Mouse (Mus musculus) ovary, postnatal 36 days (tissue): ENCODE measurements around the gene Spata9.
"Not testable (repeated sequence)": the region's sequence is repeated elsewhere in the genome, so short reads cannot be mapped to it uniquely, and the experiment has no call there.

Source experiments
- DNase-seq: peaks from one replicate; pipeline ENCODE4 v3.0.0; 2022; ENCODE audit warnings: low spot score, mixed read lengths

Gene Spata9

DNA sequence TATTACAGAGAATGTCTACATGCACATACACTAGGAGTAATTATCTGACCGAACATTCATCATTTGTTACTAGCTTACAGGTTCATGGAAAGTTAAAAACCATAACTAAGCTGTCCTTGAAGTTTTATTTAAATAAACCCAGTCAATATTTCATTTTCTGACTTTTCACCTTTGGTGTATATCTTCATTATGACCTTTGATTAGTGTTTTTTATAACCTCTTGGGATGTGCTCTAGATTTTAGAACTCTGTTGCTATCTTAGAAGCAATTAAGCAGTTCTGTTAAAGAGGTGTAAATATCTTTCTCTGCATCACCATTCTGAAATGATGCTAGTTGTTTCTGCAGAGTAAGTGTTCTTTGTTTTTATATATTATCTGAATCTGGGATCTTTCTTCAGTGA is at the start of gene Spata9:
TSS of gene Spata9 (plus strand) at position 301 of the 400 bp plus-strand sequence.
- no peak for DNase-seq

DNA sequence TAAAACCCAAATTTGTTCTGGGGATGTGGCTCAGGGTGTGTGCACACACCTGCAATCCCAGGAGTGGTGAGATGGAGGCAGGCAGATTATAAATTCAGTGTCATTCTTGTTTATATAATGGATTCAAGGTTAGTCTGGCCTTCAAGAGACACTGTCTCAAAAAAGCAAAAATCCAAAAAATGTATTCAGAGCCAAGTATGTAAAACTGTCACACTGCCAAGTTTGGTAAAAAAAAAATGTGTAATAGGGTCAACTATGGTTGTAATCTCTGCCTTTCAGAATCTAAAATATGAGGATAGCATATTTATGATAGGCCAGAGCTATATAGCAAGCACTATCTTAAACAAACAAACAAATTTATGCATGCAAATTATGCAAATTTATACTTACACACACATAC is 39.0 kb upstream of the Spata9 start:
- DNase-seq: no peak

DNA sequence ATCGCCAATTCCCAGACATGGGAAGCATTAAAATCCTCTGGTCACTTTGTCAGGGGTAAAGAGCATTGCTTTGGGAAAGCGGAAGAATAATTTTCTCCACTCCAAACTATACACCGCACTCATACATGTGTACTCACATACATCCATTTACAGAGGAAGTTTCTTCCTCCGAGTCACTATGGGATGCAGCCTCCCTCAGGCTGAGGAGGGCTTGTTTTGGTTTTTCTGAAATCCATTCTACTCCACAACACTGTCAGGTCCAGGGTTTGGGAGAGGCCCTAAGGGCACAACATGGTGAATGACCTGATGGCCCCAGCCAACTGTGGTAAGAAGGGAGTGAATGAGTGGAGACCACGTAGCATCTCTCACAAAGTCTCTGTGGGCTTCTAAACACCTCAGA is 37.9 kb upstream of the Spata9 start:
- not testable (repeated sequence) for DNase-seq

DNA sequence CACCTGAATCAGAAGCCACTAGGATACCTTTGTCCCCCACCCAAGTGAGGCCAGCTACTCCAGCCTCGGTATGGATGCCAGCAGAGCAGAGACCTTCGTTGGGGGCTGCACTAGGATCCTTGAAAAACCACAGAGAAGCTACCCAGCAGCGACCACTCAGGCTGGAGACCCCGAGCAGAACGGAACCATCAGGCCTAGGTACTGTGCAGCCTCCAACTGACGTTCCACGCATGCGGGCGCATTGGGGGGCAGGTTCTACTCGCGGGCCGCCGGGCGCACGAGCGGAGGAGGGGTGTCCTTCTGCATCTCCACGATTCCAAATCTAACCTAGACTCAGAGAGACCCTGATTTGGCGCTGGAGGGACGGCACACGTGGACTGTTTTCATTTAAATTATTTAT is 36.9 kb upstream of the Spata9 start:
- DNase-seq: no peak

DNA sequence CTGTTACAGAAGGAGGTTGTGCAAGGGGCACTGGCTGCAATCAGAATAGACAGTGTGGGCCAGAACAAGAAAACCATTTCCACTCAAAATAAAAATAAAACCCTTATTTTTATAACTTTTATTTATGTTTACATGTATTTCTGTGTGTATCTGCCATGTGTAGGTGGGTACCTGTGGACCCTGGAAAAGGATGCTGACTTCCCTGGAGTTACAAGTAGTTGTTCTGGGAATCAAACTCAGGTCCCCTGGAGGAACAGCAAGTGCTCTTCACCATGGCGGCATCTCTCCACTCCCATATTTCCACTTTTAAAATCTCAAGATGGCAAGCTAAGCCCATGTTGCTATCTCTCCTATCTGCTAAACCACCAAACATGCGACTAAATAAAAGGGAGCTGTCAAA is 36.3 kb upstream of the Spata9 start:
- DNase-seq: no peak

DNA sequence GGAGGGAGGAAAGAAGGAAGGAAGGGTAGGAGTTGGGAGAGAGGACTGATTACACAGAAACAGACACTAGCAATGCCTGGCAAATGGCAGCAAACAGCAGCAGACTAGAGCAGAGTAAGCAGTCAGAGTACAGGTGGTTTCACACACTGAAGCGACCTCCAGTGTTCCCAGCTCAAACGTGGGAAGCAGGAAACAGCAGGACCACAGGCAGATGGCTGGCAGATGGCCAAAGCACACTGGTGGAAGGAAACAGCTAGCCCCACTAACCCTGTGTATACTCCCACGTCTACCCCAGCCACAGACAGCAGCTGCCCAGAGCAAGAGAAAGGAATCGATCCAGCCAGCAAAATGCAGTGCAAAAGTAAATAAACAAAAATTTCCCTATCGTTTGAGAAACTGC is 35.9 kb upstream of the Spata9 start:
- peak; percentile 34 for DNase-seq

DNA sequence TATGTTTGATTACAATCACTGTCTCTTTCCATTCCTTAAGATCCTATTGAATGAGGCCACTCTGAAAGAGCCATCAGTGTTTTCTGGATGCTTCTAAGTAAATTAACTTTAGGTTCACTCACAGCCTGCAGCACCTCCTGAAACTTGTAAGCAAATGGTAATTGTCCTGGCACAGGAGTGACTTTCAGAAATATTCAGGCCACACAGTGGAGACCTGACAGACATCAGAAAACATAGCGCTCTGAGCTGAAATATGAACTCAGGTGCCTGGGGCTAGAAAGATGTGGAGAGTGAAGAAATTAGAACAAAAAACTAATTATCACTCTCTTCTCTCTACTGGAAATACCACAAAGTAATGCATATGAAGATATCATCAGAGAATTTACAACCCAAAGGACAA is 33.7 kb upstream of the Spata9 start:
- no peak for DNase-seq

DNA sequence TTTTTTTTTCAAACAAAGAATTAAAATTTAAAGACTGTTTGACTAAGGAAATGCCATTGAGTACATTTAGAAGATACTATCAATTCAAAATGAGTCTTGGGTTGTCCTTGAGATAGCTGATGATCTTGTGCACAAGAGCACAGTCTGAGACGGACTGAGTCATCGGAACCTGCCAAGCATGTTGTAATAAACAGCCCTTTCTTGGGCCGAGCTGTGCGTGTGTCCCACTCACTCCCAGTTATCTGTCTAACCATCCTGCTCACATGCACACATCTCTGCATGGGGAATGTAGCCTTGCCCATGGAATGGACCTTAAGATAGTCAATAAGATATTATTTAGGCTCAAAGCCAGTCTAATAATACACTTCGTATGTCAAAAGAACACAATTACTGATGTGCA is 28.1 kb upstream of the Spata9 start:
- DNase-seq: no peak

DNA sequence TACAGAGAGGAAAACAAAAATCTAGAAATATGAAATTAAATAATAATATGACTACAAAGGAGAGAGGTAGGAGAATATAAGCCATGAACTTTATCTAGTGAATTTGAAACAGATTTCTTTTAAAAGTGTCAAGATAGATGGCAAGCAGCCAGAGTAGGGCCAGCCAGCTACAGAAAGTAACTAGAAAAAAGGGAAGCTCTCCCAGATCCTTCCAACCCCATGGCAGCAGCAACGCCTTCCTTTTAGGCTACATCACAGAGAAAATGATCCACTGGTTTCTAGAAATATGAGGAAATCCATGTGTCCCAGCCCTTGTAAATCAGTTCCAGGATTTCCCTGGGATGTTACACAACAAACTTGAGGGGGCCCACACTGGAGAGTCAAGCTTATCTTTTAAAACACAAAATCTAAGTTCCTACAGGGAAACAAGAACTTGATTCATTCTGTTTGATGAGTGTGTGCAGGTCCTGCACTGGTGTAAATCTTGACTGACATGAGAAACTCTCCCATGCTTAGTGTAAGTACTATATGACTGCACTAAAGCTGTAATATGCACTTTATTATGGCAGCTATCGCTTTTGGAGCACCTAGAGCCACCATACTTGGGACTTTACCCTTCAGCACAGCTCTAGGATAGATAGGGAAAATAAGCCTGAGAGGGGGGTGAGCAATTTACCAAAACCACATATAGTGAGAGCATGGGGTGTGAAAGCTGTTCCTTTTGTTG is 26.0 kb upstream of the Spata9 start:
- no peak for DNase-seq

DNA sequence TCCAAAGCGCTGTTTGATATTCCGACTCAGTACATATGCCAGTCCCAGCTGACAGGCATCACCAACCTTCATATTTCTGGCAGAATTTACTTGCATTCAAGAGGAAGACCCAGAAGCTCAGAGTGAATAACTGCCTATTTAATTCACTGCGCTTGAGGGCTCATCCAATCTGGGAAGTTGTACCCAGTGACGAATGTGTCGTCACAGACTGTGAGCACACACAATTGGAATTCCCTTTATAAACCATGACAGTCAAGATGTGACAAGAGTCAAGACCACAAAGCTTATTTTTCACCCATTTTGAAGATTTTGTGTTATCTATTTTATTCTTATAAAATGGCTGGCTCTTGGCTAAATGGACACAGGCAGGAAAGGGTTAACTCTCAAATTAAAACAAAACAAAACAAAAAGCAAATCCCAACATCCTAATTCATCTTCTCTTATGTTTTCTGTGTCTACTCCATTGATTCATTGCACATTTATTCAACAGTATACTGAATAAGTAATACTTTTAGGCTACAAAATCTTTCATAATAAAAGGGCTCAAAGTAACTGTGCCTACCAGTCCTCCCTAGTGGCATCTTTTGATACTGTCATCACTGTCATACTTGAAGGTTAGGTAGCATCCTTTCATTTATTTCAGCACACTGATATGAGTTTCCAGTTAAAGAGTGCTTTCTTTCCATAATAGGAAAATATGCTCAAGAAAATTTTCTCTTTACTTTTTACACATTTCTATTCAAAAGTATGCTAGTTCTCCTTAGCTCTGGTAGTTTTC is 25.2 kb upstream of the Spata9 start:
- no peak for DNase-seq

DNA sequence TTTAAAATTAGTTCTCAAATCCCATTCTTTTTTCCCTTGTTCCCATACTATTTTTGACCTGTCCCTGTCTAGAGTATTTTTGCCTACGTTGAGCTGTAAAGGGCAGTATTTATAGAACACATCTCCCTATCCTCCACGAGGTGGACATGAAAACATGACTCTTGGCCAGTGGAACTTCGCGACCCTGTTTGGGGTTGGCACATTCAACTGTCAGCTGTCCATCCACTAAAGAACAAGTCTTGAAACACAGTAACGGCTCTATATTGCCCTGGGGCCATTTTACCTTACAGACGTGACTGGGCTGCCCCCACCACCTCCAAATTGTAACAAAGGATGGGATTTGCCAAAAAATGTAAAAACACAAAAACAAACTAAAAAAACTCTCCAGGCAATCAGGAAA is 24.2 kb upstream of the Spata9 start:
- DNase-seq: no peak

DNA sequence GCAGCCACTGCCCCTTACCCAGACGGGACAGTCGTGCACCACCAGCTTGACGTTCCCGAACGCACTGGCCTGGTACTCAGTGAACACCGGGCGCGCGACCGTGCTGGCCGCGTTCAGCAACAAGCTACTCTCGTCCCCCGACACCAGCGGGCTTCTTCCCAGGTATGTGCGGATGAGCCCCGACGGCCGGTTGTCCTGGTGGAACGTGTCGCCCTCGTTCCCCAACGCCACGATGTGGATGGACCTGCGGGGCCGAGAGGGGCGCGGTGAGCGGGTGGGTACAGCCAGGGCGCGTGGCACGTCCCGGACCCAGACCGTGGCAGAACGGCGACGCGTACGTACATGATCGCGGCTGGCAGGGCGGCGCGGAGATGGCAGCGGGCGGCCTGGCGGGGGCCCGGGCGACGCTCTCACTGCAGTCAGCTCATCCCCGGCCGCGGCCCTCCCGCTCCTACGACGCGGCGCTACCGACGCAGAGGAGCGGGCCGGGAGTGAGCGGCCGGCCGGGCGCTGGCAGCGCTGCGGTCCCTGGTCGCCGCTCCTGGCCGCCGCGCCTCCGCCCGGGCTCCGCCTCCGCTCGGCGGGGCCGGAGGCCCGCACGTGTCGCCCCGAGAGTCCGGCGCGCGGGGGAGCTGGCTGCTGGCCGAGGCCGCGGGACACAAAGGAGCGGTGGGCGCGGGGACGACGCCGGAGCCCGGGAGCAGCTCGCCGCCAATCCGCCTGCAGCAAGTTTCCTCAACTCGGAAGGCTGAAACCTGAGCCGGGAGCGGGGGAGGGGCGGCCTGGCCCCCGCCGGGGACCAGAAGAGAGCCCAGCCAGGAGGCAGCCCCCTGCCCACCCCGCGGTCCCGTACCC is 23.5 kb upstream of the Spata9 start, which contains the start of gene Rhobtb3:
TSS of gene Rhobtb3 (minus strand) at position 737 of the 855 bp plus-strand sequence.
- peak; percentile 86 for DNase-seq

DNA sequence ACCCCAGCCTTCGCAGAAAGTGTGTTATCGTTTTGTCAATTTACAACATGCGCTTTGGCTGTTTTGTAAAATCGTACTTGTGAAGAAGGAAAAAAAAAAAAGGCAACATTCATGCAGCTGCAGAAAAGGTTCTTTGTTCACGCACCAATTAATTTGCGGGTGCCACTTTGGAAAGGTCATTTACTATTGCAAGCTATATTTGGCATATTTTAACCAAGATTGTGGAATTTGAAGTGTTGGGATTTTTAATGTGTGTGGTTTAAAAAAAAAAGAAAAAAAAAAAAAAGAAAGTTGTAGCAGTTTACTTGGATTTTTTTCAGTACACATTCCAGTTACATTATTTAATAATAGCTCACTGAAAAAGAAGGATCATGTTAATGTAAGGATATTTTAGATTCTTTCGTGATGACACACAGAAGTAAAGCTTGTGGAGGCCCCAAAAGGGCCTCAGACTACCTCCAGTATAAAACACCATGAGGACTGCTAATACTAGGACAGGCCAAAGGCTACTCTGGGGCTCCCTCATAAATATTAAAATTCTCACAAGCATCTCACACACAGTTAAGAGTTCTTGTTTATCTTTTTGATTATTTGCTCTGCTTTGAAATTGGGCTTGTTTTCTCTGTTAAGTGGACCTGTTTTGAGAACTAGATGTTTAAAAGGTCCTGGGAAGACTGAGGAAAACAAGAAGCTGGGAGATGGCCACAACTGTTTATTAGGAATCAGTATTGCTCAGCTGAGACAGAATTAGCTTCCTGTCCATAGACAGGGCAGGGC is 22.7 kb upstream of the Spata9 start:
- no peak for DNase-seq

DNA sequence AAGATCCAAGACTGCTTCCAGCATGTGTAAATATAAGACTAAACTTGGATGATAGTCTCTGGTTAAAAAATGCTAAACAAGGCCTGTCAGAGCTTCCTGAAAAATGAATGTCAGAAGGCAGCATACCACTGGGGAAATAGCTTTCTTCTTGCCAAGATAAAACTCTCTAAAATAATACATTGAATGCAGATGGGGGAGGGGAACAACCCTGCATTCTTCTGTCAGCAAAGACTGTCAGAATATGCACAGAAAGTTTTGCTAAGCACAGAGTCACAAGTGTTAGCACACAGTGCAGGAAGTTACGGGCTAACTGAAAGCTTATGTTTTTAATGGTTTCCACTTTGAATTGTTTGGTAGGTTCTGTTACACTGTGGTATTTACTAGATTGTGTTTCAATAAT is 16.7 kb upstream of the Spata9 start:
- no peak for DNase-seq

DNA sequence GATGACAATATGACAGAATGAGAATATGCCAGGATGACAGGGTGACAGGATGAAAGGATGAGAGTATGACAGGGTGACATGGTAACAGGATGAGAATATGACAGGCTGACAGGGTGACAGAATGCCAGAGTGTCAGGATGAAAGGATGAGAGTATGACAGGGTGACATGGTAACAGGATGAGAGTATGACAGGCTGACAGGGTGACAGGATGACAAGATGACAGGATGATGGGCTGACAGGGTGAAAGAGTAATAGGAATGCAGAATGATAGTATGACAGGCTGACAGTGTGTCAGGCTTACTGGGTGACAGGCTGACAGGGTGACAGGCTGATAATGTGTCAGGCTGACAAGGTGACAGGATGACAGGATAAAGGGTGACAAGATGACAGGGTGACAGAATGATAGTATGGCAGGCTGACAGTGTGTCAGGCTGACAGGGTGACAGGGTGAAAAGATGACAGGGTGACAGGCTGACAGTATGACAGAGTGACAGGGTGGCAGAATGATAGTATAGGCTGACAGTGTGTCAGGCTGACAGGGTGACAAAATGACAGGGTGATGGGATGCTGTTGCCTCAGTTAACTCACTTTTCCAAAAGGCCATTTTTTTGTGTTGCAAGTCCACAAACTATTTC is 11.5 kb upstream of the Spata9 start:
- DNase-seq: no peak

DNA sequence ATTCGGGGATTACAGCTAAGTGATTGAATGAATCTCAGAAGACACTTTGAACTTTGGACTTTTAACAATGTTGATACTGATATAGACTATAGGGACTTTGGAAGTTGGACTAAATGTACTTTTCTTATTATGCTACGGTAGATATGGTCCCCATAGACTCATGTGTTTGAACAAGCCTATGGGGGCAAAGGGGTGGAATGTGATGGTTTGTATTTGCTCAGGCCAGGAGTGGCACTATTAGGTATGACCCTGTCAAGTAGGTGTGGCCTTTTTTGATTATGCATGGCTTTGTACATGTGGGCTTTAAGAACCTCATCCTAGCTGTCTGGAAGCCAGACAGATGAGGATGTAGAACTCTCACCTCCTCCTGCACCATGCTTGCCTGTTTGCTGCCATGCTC is 7.5 kb downstream of the Spata9 start:
- no peak for DNase-seq

DNA sequence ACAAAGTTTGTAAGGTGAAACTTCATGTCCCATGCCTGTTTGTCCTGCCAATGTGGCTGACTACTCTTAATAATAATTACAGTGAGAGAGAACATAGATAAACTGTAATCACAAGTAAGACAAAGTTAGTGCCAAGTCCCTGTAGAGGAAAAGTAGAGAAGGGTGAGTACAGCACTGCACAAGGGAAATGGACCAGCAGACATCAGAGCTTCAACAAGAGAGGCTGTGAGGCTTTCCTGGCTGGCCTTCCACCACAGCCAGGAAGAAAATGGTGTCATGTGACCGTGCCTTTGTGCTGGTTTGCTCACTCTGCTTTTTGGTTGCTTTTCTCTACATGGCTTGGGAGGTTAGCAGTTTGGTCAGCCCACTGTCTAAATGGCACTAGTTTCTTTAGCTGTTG is 8.7 kb downstream of the Spata9 start:
- no peak for DNase-seq

DNA sequence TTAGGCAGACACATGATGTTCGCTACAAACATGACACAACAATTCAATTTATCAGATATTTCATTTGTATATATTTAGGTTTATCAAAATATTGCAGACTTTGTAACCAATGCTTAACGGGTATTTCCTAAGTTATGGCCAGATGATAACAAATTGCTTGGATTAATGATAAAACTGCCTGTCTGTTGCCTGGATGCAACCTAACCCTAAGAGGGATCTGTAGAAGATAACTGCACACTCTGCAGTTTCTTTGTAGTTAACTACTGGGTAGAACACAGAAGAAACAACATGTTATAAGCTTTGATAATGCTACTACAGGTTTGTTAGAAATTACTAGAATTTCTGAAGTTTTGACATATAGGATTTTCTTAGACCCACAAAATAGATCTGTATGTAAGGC is 9.3 kb downstream of the Spata9 start:
- no peak for DNase-seq

DNA sequence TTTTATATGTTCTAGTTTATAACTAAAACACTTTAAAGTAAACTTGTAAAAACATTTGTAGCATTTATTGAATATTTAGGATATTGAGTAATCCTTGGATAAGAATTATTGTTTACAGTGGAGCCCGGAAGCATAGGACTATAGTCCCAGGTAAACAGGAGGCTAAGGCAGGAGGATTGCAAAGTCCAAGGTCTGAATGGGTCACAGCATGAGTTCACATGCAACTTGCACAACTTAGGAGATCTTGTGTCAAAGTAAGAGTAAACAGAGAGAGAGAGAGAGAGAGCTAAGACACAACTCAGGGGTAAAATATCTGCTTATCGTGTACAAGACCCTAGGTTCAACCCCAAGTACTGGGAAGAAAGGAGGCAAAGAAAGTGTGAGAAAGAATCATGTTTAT is 9.7 kb downstream of the Spata9 start:
- no peak for DNase-seq

DNA sequence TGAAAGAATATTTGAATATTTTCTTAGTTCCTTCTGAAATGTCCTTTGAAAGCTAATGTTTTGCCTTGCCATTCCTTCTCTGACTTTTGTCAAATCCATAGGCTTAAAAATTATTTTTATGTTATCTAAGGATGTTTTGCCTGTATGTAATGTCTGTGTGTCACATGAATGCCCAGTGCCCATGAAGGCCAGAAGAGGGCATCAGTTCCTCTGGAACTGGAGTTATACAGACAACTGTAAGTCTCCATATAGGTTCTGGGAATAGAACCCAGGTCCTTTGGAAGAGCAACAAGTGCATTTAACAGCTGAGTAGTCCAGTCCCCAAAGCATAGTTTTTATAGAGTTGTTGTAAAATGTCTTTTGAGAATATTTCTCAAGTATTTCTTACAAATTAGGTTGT is 15.0 kb downstream of the Spata9 start:
- no peak for DNase-seq

DNA sequence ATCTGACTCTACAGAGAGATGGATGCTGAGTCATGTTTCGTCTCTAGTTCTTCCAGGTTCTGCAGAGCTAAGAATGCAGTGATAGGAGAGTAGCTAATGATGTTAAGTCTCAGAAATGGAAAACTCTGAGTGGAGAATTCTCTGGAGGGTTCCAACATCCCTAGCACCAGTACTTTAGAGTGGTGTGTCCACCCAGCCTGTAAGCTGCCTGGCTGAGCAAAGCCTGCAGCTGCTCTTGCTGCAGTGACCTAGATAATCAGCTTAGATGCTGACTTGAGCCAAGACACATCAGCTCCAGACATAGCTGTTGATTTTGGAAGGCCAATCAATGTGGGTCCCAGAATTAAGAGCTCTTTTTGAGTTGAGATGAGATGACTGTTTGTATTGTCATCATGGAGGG is 21.1 kb downstream of the Spata9 start:
- DNase-seq: no peak
